Mouse (Mus musculus) small intestine, adult 2 months (tissue): ENCODE results near the gene Gosr2. TPM values are rescaled to one million over a fixed set of nuclear protein-coding genes. Genes with fewer than 3 reads are reported as not detected.

Source experiments
- H3K27ac ChIP-seq: fragments of 200-500 bp; 2 replicates; pipeline ENCODE4 v1.5.1; 2012; ENCODE audit warnings: low read depth, low read length, control low read depth, inconsistent platforms; ENCODE audit not compliant: insufficient read depth
- H3K27me3 ChIP-seq: fragments of 200-500 bp; 2 replicates; pipeline ENCODE4 v1.6.1; 2012; ENCODE audit warnings: mild to moderate bottlenecking, moderate library complexity, low read length, inconsistent platforms; ENCODE audit not compliant: control insufficient read depth, insufficient read depth
- H3K36me3 ChIP-seq: fragments of 200-500 bp; 2 replicates; pipeline ENCODE4 v1.6.1; 2012; ENCODE audit warnings: mild to moderate bottlenecking, low read length, control low read depth, inconsistent platforms; ENCODE audit not compliant: control insufficient read depth, insufficient read depth
- H3K4me1 ChIP-seq: fragments of 200-500 bp; 2 replicates; pipeline ENCODE4 v1.6.1; 2012; ENCODE audit warnings: low read length, inconsistent platforms, mixed read lengths; ENCODE audit not compliant: control insufficient read depth, insufficient read depth, insufficient read length
- H3K4me3 ChIP-seq: fragments of 200-500 bp; 2 replicates; pipeline ENCODE4 v1.5.1; 2012; ENCODE audit warnings: low read depth, mild to moderate bottlenecking, control low read depth, inconsistent platforms, low read length, moderate library complexity
- CTCF ChIP-seq: fragments of 200-500 bp; IDR thresholded peaks from 2 replicates; pipeline ENCODE4 v1.5.1; 2012; ENCODE audit warnings: low read depth, mild to moderate bottlenecking, control low read depth, inconsistent platforms, low read length, moderate library complexity, mixed read lengths; ENCODE audit not compliant: insufficient replicate concordance, insufficient read length; ENCODE audit errors: extremely low read depth
- POLR2A ChIP-seq: fragments of 200-500 bp; IDR thresholded peaks from 2 replicates; pipeline ENCODE4 v1.6.1; 2012; ENCODE audit warnings: low read depth, mild to moderate bottlenecking, control low read depth, inconsistent platforms, low read length, moderate library complexity
- WGBS: fragments of 180-500 bp; shearing (Covaris S2); methylation state at CpG from one replicate; pipeline ENCODE4 v1.1.7; 2018; 5-methylcytosine and 5-hydroxymethylcytosine counted together
- polyA plus RNA-seq: library from polyadenylated mRNA; depleted of rRNA; stranded (reverse); fragments of >200 nt; gene quantifications from 2 replicates; pipeline ENCODE4 v1.2.3, GENCODE M21; 2012

The Gosr2 gene
- polyA plus RNA-seq, 1 experiment = 63.8 TPM

GRCm38 (mm10) chr11:103729282-103729985 lies 31.7 kb upstream of the Gosr2 start:
- Histone ChIP-seq H3K36me3 (no peaks in the 10 kb centered on the region), H3K27me3 (no peaks in the 10 kb centered on the region), H3K4me1 (peaks cover 4% of the 10 kb centered on the region; the same call in 1 of the 2 replicates), H3K4me3 (no peak overlapping the region), H3K27ac (no peak overlapping the region)
- WGBS = 78% methylated on average over 9 of the region's 9 CpGs
- no peak for TF ChIP-seq POLR2A
- no peak for TF ChIP-seq CTCF

- TF ChIP-seq CTCF = no peak
- no peaks in the 10 kb centered on the region for H3K36me3 ChIP-seq
- H3K27ac ChIP-seq = no peak overlapping the region
- H3K27me3 ChIP-seq = no peaks in the 10 kb centered on the region
- peaks cover 4% of the 10 kb centered on the region for H3K4me1 ChIP-seq
- 83% methylated on average over 11 of the region's 11 CpGs for WGBS
- no peak overlapping the region for H3K4me3 ChIP-seq
Measured at GRCm38 (mm10) chr11:103724331-103724771, 26.7 kb upstream of the Gosr2 start.

DNA sequence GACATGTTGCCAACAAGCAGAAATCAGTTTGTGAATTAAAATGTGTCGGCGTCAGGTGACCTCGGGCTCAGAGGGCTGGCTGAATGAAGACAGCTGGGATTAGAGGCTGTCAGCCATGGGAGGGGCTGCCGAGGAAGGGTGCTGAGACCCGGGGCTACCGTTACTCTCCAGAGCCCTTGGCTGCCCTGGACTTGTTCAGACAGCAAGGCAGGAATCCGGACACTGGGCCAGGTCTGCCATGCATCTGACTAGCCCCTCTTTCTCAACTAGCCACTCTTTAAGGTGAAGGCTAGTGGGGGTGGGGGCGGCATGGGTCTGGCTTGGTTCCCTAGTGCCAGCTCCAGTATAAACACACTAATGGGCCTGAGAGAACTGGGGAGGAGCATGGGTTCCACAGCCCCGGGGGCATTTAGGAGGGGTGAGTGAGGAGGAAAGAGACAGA lies 24.4 kb upstream of the Gosr2 start:
- Histone ChIP-seq H3K27me3 (no peaks in the 10 kb centered on the region), H3K4me1 (peaks cover 4% of the 10 kb centered on the region), H3K27ac (no peak overlapping the region), H3K36me3 (no peaks in the 10 kb centered on the region), H3K4me3 (no peak overlapping the region)
- TF ChIP-seq POLR2A = no peak
- no peak for TF ChIP-seq CTCF
- WGBS = 10% methylated on average over 9 of the region's 9 CpGs

DNA sequence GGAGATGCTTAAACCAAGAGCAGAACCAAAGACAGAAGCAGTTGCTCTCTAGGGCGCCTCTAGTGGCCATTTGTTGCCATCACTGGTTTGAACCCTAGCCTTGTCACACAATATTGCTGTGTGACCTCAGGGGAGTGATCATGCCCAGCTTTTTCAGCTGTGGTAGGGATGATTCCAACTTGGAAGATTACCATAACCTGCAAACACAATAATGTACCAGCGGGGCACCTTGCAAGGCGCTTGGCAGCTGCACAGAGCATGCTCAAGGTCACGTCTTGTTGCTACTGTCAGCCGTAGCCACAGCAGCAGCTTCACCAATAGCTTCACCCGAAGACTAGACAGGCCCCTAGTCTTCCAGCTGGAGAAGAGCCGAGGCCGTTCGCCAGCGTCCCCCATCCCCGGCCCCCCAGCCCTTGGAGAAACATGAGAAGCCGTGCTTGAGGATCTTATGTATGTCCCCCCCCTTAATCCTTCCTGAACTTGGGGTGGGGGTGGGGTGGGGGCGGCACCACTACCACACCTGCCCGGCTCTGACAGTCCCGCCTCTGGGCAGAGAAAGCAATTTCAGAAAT lies 23.9 kb upstream of the Gosr2 start:
- H3K36me3 ChIP-seq = no peaks in the 10 kb centered on the region
- no peak overlapping the region; the same call in 1 of the 2 replicates for H3K4me3 ChIP-seq
- WGBS = 13% methylated on average over 15 of the region's 15 CpGs

DNA sequence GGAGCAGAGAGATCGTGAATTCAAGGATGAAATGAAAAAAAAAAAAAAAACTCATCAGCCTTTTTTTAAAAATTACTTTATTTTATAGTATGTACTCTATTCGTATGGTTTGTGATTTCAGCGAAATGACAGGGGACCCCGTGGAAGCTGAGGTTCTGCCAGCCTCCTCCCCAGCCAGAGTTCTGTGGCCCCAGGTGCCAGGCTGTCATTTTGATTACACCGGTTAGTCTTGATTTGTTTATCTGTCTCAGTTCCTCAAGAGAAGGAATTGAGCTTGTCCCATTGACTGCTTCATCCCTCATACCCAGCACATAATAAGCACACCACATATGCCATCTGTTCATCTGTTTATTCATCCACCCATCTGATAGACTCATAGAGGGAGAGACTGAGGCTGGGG lies 21.7 kb upstream of the Gosr2 start:
- 83% methylated on average over 5 of the region's 5 CpGs for WGBS
- no peaks in the 10 kb centered on the region for H3K36me3 ChIP-seq
- no peaks in the 10 kb centered on the region for H3K27me3 ChIP-seq
- no peak for TF ChIP-seq CTCF
- no peak for TF ChIP-seq POLR2A
- no peak overlapping the region for H3K27ac ChIP-seq
- peaks cover 4% of the 10 kb centered on the region for H3K4me1 ChIP-seq
- no peak overlapping the region for H3K4me3 ChIP-seq

More for the DNA sequence above, 23.9 kb upstream of the Gosr2 start:
- Histone ChIP-seq H3K27me3 (no peaks in the 10 kb centered on the region), H3K4me1 (peaks cover 4% of the 10 kb centered on the region), H3K27ac (no peak overlapping the region)
- TF ChIP-seq POLR2A (no peak), CTCF (peak; percentile 58; the same call in 1 of the 2 replicates)

GRCm38 (mm10) chr11:103716971-103717370 lies 19.3 kb upstream of the Gosr2 start:
- no peak overlapping the region for H3K27ac ChIP-seq
- peaks cover 4% of the 10 kb centered on the region for H3K4me1 ChIP-seq
- no peak overlapping the region for H3K4me3 ChIP-seq
- no peaks in the 10 kb centered on the region for H3K27me3 ChIP-seq
- no peaks in the 10 kb centered on the region for H3K36me3 ChIP-seq
- no peak for TF ChIP-seq POLR2A
- no peak for TF ChIP-seq CTCF
- 73% methylated on average over 9 of the region's 9 CpGs for WGBS

GRCm38 (mm10) chr11:103714074-103714473 lies 16.4 kb upstream of the Gosr2 start:
- WGBS = 74% methylated on average over 2 of the region's 2 CpGs
- H3K27me3 ChIP-seq = no peaks in the 10 kb centered on the region
- H3K27ac ChIP-seq = no peak overlapping the region
- no peak for TF ChIP-seq CTCF
- no peak for TF ChIP-seq POLR2A
- H3K4me3 ChIP-seq = no peak overlapping the region
- no peaks in the 10 kb centered on the region for H3K36me3 ChIP-seq
- H3K4me1 ChIP-seq = peaks cover 2% of the 10 kb centered on the region; the same call in 1 of the 2 replicates
